Mouse (Mus musculus) A20 (cell line): ENCODE measurements around the gene Mrrf.

Experiments
- DNase-seq: peaks from one replicate; pipeline ENCODE4 v3.0.0-alpha.2; 2011; ENCODE audit warnings: low read depth, low spot score

The Mrrf gene

DNA sequence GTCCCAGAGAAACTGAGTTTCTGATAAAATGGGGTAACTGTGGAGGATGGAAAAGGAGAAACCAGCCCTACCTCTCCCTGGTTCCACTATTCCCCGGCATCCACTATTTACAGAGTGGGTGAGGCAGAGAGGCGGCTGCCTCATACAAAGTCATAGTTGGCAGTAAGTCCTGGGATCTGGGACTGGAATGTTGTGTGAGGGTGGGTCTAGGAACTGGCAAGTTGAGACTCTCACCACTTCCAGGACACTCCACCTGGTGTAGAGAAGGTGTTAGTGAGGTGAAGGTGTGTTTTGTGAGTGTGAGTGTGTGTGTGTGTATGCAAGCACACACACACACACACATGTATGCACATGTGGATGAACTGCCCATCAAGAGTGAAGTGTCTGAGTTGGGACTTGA lies 64.6 kb downstream of the Mrrf start:
- no peak for DNase-seq

DNA sequence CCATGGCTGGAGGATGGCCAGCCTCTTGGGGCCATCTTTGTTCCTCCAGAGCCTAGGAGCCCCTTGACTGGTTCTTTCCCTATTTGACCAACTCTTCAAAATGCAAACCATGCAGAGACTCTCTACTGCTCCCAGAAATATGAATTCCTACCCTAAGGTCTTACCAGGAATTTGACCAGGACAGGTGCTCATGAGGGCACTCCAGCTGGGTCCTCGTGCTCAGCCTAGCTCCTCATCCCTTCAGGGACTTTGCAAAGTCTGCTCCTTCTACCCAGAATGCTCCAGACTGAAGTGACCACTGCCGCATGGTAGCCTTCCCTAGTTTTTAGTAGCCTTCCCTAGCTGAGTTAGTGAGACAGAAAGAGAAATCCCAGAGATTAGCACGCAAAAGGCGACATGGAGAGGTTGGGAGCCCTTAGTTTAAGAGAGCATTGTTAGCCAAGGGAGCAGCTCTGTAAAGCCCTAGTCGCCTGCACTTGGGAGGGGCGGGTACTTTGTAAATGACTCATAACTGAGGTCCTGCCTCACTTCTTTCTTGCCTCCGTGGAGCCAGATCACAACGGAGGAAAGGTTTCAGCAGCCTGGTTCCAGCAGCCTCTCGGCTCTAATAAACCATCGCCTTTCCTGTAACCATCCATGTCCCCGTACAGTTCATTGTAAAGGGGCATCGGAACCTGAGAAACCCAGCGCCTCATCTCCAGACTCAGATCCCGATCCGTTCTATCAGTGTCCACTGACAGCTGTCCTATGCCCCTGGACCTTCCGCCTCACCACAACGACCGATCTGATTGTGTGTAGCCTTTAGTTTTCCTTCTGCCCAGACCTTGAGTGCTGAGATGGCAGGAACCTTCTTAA lies 65.8 kb downstream of the Mrrf start:
- DNase-seq, result peak; percentile 39

- DNase-seq, result no peak
Observed at GRCm38 (mm10) chr2:36202611-36202880, 66.4 kb downstream of the Mrrf start.

GRCm38 (mm10) chr2:36203011-36203825 lies 67.0 kb downstream of the Mrrf start:
- DNase-seq, result peak; percentile 87

GRCm38 (mm10) chr2:36204595-36204994 lies 68.4 kb downstream of the Mrrf start:
- DNase-seq, result no peak

GRCm38 (mm10) chr2:36207071-36207470 lies 70.9 kb downstream of the Mrrf start:
- no peak for DNase-seq

- no peak for DNase-seq
Observed at GRCm38 (mm10) chr2:36210796-36211195, 74.6 kb downstream of the Mrrf start.

GRCm38 (mm10) chr2:36211785-36212184 lies 75.6 kb downstream of the Mrrf start:
- DNase-seq, result no peak

DNA sequence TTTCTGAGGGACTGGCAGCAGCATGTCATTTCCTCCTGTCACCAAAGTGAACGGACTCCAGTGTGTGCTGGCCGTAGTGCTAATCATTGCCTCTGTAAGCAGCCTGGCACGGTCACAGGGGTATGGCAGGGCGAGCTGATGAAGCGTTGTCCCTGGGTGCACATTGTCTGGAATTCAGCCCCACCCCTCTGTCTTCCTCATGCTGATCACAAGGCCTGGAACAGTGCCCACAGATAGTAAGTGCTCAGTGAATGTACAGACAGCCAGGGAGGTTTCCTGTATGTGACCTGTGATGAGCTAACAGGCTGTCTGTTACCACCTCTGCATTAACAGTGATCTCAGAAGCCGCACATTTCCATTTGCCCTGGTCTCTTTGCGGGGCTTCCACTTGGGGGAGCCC lies 76.9 kb downstream of the Mrrf start:
- DNase-seq, result no peak

- DNase-seq, result peak; percentile 84
Observed at GRCm38 (mm10) chr2:36214023-36214422, 77.8 kb downstream of the Mrrf start.

DNA sequence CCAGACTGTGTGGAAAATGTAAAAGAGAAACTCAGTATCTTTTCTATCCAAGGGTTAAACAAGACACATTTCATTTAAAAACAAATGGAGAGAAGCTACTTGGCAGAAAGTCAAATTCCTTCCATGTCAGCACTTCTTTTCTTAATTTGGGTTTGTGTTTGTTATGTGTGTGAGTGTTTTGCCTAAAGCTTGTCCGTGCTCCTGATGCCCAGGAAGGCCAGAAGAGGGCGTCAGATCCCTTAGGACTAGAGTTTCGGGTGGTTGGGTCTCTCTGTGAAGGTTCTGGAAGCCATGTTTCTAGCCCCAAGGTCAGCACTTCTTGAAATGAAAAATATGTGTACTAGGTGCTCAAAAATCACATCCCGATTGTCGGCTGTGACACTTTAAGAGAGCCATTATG lies 78.2 kb downstream of the Mrrf start:
- peak; percentile 59 for DNase-seq

DNA sequence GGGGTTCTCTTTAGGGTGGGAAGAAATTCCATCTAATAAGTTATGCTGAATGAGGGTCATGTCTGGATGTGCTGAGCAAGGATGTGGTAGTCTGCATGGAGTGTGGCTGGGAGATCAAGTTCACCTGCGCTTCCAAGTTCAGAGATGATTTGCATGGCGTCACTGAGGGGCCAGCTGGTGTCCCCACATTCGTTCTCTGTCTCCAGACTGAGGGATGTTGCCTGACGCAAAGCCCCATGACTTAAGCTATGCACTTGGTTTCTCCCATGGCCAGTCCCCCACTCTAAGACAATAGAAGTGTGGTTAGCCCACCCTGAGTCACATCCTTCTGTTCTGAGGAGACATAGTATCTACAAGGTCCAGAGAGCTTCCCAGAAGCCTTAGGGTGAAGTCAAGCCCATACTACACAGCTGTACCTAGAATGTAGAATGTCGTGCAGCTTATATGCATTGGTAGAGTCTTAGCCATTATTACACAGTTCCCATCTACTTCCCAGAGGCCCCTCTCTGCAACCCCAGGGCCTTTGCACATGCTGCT lies 79.1 kb downstream of the Mrrf start:
- no peak for DNase-seq

GRCm38 (mm10) chr2:36216546-36216945 lies 80.4 kb downstream of the Mrrf start:
- no peak for DNase-seq

DNA sequence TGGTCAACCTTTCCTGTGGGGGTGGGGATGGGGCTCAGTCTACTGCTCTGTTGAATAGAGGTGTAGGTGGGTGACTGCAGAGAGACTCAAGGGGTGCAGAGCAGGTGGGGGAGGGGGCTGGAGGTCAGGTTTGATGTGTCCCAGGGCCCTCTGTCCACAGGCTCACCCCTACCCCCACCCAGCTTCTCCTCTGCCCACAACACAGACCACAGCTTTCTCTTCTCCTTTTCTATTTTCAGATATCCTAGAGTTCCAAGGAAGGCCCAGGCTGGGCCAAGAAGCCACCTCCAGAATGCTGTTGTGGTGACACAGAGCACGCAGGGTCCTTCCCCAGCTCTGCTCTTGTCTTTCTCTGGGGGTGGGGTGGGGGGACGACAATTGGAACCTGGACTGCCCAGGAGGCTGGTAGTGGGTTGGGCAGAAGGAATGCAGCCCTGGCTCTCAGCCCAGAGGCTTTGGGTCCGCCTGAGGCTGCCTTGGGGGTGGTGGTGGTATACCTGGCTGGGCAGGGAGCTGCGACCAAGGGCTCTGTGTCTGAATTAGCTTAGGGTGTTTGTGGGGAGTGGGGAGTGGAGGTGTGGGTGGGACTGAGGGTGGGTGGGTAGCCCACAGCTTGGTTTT lies 80.9 kb downstream of the Mrrf start:
- DNase-seq, result peak; percentile 37

DNA sequence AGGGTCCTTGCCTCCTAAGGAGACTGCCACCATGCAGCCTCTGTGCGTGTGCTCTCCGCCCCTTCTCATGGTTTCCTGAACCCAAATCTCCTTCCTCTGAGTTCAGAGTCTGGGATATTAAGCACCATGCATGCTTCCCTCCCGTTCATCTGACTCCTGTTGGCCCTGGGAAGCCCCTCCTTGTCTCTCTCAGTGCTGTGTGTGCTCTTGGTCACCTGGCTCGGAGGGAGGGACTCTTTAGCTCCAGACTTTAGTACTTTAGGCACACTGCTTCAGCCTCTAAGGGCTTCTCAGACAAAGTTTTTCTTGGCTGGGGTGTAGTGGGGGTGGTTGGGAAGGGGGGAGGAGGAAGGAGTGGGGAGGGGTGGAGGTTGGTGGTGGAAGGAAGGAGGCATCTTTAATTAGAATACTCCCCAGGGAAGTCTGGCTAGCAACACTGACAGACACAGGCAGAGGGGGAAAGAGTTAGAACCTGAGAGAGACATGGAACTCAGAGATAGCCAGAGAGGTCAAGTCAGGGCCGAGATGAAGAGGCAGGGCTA lies 81.6 kb downstream of the Mrrf start:
- DNase-seq, result no peak

DNA sequence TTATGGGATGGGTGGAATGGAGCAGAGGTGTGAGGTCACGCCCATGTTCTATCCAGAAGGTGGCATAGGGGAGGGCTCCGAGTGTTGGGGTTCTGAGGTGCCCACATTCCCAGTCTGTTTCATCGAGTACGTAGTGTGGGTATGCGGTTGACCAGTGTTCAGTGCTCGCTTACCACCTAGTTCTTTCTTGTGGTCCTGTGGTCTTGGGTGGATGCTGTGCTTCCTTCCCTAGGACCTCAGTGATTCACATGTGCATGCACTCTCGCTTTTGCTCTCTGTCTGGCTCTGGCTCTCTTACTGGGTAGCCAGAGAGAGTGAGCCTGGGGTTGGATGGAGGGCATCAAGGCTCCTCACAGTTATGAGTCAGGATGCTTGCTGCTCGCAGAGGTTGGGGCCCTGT lies 83.9 kb downstream of the Mrrf start:
- DNase-seq, result no peak

GRCm38 (mm10) chr2:36220891-36221290 lies 84.7 kb downstream of the Mrrf start:
- no peak for DNase-seq

DNA sequence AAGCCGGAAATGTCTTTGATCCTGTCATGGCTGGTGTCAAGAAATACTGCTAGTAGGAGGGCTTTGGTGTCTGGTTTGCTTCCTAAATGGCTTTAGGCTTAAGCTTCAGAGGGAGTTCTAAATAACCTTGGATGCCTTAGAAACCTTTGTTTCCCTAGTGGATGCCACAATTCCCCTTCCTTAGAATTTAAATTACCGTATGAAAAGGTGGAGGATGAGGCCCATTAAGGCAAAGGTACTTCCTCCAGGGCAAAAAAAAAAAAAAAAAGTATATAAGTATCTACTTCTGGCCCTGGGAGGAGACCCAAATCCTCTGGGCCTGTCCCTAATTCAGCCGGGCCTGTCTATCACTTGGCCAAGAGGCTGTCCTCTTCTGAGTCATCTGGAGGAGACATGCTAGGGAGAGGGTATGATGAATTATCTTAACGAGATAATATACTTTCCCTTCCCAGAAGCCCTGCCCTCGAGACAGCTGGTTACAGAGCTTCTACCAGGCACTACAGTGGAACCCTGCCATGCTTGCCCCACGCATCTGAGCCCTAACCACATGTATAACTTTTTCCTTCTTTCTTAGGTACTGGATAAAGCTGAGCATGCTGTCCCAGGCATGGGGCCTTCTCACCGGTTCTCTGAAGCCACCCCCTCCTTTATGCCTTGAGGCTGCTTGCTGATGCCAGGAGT lies 86.1 kb downstream of the Mrrf start:
- DNase-seq, result no peak

GRCm38 (mm10) chr2:36223436-36223835 lies 87.2 kb downstream of the Mrrf start:
- DNase-seq, result no peak

DNA sequence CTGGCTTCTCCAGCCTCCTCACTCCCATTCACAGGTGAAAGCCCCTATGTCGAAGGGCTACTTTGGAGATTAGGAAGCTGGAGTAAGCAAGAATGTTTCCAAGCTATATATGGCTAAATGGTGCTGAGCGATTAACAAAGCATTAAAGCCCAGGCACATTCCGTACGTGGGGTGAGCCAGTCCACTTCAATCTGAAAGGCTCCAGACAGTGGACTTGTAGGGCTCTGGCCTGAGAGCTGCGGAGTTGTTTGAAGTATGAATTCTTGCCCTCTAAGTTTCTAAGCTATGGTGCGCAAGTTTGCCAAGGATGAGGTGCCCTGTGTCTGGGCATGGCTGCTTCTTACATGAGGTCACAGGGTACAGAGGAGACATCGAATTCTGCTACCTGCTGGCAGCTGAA lies 88.0 kb downstream of the Mrrf start:
- no peak for DNase-seq

- DNase-seq, result no peak
Observed at GRCm38 (mm10) chr2:36224599-36224998, 88.4 kb downstream of the Mrrf start.

DNA sequence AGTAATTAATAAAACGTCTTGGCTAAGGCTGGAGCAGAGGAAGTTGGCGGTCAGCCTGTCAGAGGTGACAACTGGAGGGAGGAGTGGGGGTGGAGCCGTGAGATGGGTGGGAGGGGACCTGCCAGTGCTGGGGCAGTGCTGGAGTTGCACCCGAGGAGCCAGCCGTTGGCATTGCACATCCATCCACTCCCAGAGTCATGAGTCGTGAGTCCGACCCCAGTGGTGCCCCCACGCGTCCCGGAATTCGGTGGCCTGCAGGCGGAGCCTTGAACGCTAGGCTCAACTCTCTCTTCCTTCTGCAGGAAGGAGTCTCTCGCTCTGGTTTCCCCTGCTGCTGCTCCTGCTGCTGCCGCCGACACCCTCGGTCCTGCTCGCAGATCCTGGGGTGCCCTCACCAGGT lies 94.2 kb downstream of the Mrrf start, which contains the start of gene Ptgs1:
Gene Ptgs1 (plus strand): TSS at position 61 of the 400 bp plus-strand sequence.
- DNase-seq, result no peak
